Mouse (Mus musculus) heart, embryonic 10.5 days (tissue): ENCODE measurements at regions not wholly inside any gene's neighbourhood (a gene's known extent, or its start where the extent isn't known, plus 50 kb on each side); places are given as distances from the start of the nearest gene placed in this dataset.
A peak's percentile ranks its signal among the peaks of the same experiment; 100 is the strongest.
"Not testable (repeated sequence)": the region's sequence is repeated elsewhere in the genome, so short reads cannot be mapped to it uniquely, and the experiment has no call there.

ENCODE experiments used
- DNase-seq: peaks from one replicate; pipeline ENCODE4 v3.0.0-alpha.2; 2017; ENCODE audit warnings: low spot score
- H3K27ac ChIP-seq: fragments of 300-500 bp; sonication (generic); 2 replicates; pipeline ENCODE4 v1.5.1; 2016; ENCODE audit warnings: mild to moderate bottlenecking
- H3K27me3 ChIP-seq: fragments of 300-500 bp; sonication (generic); 2 replicates; pipeline ENCODE4 v1.6.1; 2016; ENCODE audit warnings: mild to moderate bottlenecking; ENCODE audit not compliant: poor library complexity, insufficient read depth, severe bottlenecking
- H3K36me3 ChIP-seq: fragments of 300-500 bp; sonication (generic); 2 replicates; pipeline ENCODE4 v1.6.1; 2016; ENCODE audit warnings: mild to moderate bottlenecking, moderate library complexity
- H3K4me1 ChIP-seq: fragments of 300-500 bp; sonication (generic); 2 replicates; pipeline ENCODE4 v1.6.1; 2016; ENCODE audit warnings: mild to moderate bottlenecking
- H3K4me3 ChIP-seq: fragments of 300-500 bp; sonication (generic); 2 replicates; pipeline ENCODE4 v1.5.1; 2016; ENCODE audit warnings: mild to moderate bottlenecking, moderate library complexity
- H3K9me3 ChIP-seq: fragments of 300-500 bp; sonication (generic); 2 replicates; pipeline ENCODE4 v1.6.1; 2016; ENCODE audit warnings: mild to moderate bottlenecking, moderate library complexity
- WGBS: fragments of 180-500 bp; shearing (Covaris S2); methylation state at CpG from one replicate; pipeline ENCODE4 v1.1.7; 2016; 5-methylcytosine and 5-hydroxymethylcytosine counted together

- Histone ChIP-seq H3K36me3 (no peaks in the 10 kb centered on the region), H3K27ac (peak overlapping the region; percentile 72)
Measured at GRCm38 (mm10) chr15:96799228-96799627, 99.7 kb upstream of the Slc38a2 start.

GRCm38 (mm10) chr15:96797615-96798270 lies 98.2 kb upstream of the Slc38a2 start:
- Histone ChIP-seq H3K4me3 (no peak overlapping the region), H3K9me3 (no peaks in the 10 kb centered on the region), H3K36me3 (no peaks in the 10 kb centered on the region), H3K27ac (no peak overlapping the region), H3K4me1 (peaks cover 9% of the 10 kb centered on the region; the same call in 1 of the 2 replicates), H3K27me3 (no peaks in the 10 kb centered on the region)
- 74% methylated on average over 4 of the region's 4 CpGs for WGBS
- no peak for DNase-seq

More at GRCm38 (mm10) chr15:96799228-96799627, 99.7 kb upstream of the Slc38a2 start:
- H3K27me3 ChIP-seq = no peaks in the 10 kb centered on the region
- 58% methylated on average over 12 of the region's 12 CpGs for WGBS
- DNase-seq = no peak
- no peak overlapping the region for H3K4me3 ChIP-seq
- peaks cover 9% of the 10 kb centered on the region; the same call in 1 of the 2 replicates for H3K4me1 ChIP-seq
- H3K9me3 ChIP-seq = no peaks in the 10 kb centered on the region

- H3K27ac ChIP-seq = no peak overlapping the region
- H3K4me1 ChIP-seq = peaks cover 10% of the 10 kb centered on the region
- H3K4me3 ChIP-seq = no peak overlapping the region
- no peaks in the 10 kb centered on the region for H3K27me3 ChIP-seq
- H3K36me3 ChIP-seq = no peaks in the 10 kb centered on the region
- 90% methylated on average over 6 of the region's 6 CpGs for WGBS
- DNase-seq = no peak
- H3K9me3 ChIP-seq = no peaks in the 10 kb centered on the region
Measured at GRCm38 (mm10) chr15:96794177-96794719, 94.7 kb upstream of the Slc38a2 start.

GRCm38 (mm10) chr15:96793251-96793650 lies 93.7 kb upstream of the Slc38a2 start:
- H3K4me1 ChIP-seq = peaks cover 8% of the 10 kb centered on the region
- WGBS = 91% methylated on average over 15 of the region's 15 CpGs
- H3K4me3 ChIP-seq = no peak overlapping the region
- no peaks in the 10 kb centered on the region for H3K9me3 ChIP-seq
- no peak for DNase-seq
- H3K27me3 ChIP-seq = no peaks in the 10 kb centered on the region
- no peaks in the 10 kb centered on the region for H3K36me3 ChIP-seq
- no peak overlapping the region for H3K27ac ChIP-seq

GRCm38 (mm10) chr15:96791306-96791705 lies 91.8 kb upstream of the Slc38a2 start:
- peaks cover 8% of the 10 kb centered on the region for H3K4me1 ChIP-seq
- WGBS = 54% methylated on average over 6 of the region's 6 CpGs
- no peaks in the 10 kb centered on the region for H3K36me3 ChIP-seq
- H3K27ac ChIP-seq = no peak overlapping the region
- no peaks in the 10 kb centered on the region for H3K27me3 ChIP-seq
- no peaks in the 10 kb centered on the region for H3K9me3 ChIP-seq
- H3K4me3 ChIP-seq = no peak overlapping the region
- no peak for DNase-seq

GRCm38 (mm10) chr15:96787921-96788320 lies 88.4 kb upstream of the Slc38a2 start:
- not testable (repeated sequence) for DNase-seq, H3K36me3 ChIP-seq, H3K9me3 ChIP-seq, H3K4me3 ChIP-seq, H3K27me3 ChIP-seq, H3K4me1 ChIP-seq, H3K27ac ChIP-seq
- WGBS = 100% methylated on average over 2 of the region's 2 CpGs

- Histone ChIP-seq H3K36me3 (no peaks in the 10 kb centered on the region), H3K27ac (no peak overlapping the region), H3K4me3 (no peak overlapping the region), H3K4me1 (peaks cover 1% of the 10 kb centered on the region; the same call in 1 of the 2 replicates), H3K9me3 (no peaks in the 10 kb centered on the region), H3K27me3 (no peaks in the 10 kb centered on the region)
- DNase-seq = no peak
- 89% methylated on average over 7 of the region's 7 CpGs for WGBS
Measured at GRCm38 (mm10) chr15:96784578-96784977, 85.0 kb upstream of the Slc38a2 start.

GRCm38 (mm10) chr15:96781560-96781959 lies 82.0 kb upstream of the Slc38a2 start:
- Histone ChIP-seq H3K4me1 (peaks cover 18% of the 10 kb centered on the region), H3K27me3 (no peaks in the 10 kb centered on the region), H3K27ac (no peak overlapping the region), H3K4me3 (no peak overlapping the region), H3K36me3 (no peaks in the 10 kb centered on the region), H3K9me3 (no peaks in the 10 kb centered on the region)
- DNase-seq = no peak
- WGBS = 66% methylated on average over 5 of the region's 5 CpGs

- 88% methylated on average over 5 of the region's 5 CpGs for WGBS
- H3K27ac ChIP-seq = no peak overlapping the region
- peaks cover 18% of the 10 kb centered on the region for H3K4me1 ChIP-seq
- H3K27me3 ChIP-seq = no peaks in the 10 kb centered on the region
- no peak for DNase-seq
- no peak overlapping the region for H3K4me3 ChIP-seq
- H3K9me3 ChIP-seq = no peaks in the 10 kb centered on the region
- H3K36me3 ChIP-seq = no peaks in the 10 kb centered on the region
Measured at GRCm38 (mm10) chr15:96780606-96781005, 81.1 kb upstream of the Slc38a2 start.

GRCm38 (mm10) chr15:96779358-96779757 lies 79.8 kb upstream of the Slc38a2 start:
- no peaks in the 10 kb centered on the region for H3K9me3 ChIP-seq
- no peaks in the 10 kb centered on the region for H3K36me3 ChIP-seq
- peak overlapping the region; percentile 7; the same call in 1 of the 2 replicates for H3K27ac ChIP-seq
- no peak for DNase-seq
- peaks cover 25% of the 10 kb centered on the region for H3K4me1 ChIP-seq
- H3K27me3 ChIP-seq = no peaks in the 10 kb centered on the region
- WGBS = 46% methylated on average over 7 of the region's 7 CpGs
- no peak overlapping the region for H3K4me3 ChIP-seq

GRCm38 (mm10) chr15:96778321-96778926 lies 78.9 kb upstream of the Slc38a2 start:
- Histone ChIP-seq H3K4me1 (peaks cover 35% of the 10 kb centered on the region), H3K27ac (peak overlapping the region; percentile 7), H3K27me3 (no peaks in the 10 kb centered on the region), H3K9me3 (no peaks in the 10 kb centered on the region), H3K36me3 (no peaks in the 10 kb centered on the region), H3K4me3 (no peak overlapping the region)
- no peak for DNase-seq
- 85% methylated on average over 15 of the region's 15 CpGs for WGBS

GRCm38 (mm10) chr15:96776476-96777075 lies 77.0 kb upstream of the Slc38a2 start:
- no peaks in the 10 kb centered on the region for H3K9me3 ChIP-seq
- H3K27me3 ChIP-seq = no peaks in the 10 kb centered on the region
- DNase-seq = no peak
- no peak overlapping the region for H3K27ac ChIP-seq
- H3K36me3 ChIP-seq = no peaks in the 10 kb centered on the region
- WGBS = 76% methylated on average over 9 of the region's 9 CpGs
- H3K4me3 ChIP-seq = no peak overlapping the region
- peaks cover 49% of the 10 kb centered on the region for H3K4me1 ChIP-seq

- Histone ChIP-seq H3K4me3 (no peak overlapping the region), H3K27me3 (no peaks in the 10 kb centered on the region), H3K4me1 (peaks cover 54% of the 10 kb centered on the region), H3K27ac (0 out of 2 replicates have a peak overlapping the region, but pooled peaks have one; percentile 60), H3K9me3 (no peaks in the 10 kb centered on the region), H3K36me3 (no peaks in the 10 kb centered on the region)
- 80% methylated on average over 5 of the region's 5 CpGs for WGBS
- no peak for DNase-seq
Measured at GRCm38 (mm10) chr15:96775129-96775528, 75.6 kb upstream of the Slc38a2 start.
